Mouse (Mus musculus) hindbrain, postnatal 0 days (tissue): ENCODE results near the gene Gm14139. TPM values are rescaled to one million over a fixed set of nuclear protein-coding genes. Genes with fewer than 3 reads are reported as not detected.
"Not testable (repeated sequence)": the region's sequence is repeated elsewhere in the genome, so short reads cannot be mapped to it uniquely, and the experiment has no call there.

ENCODE experiments used
- ATAC-seq: fragments of 200-750 bp; cut with Nextera tagmentation; 2 replicates; pipeline ENCODE4 v1.8.0; 2017; ENCODE audit warnings: mild to moderate bottlenecking, moderate TSS enrichment, moderate library complexity
- DNase-seq: peaks from one replicate; pipeline ENCODE4 v3.0.0-alpha.2; 2015; ENCODE audit warnings: low spot score
- H3K27ac ChIP-seq: fragments of 300-500 bp; sonication (generic); 2 replicates; pipeline ENCODE4 v1.5.1; 2014; ENCODE audit warnings: mild to moderate bottlenecking
- H3K27me3 ChIP-seq: fragments of 300-500 bp; sonication (generic); 2 replicates; pipeline ENCODE4 v1.6.1; 2014; ENCODE audit warnings: low read length, mixed read lengths; ENCODE audit not compliant: insufficient read depth
- H3K36me3 ChIP-seq: fragments of 300-500 bp; sonication (generic); 2 replicates; pipeline ENCODE4 v1.6.1; 2014; ENCODE audit warnings: low read length, mixed read lengths; ENCODE audit not compliant: insufficient read depth
- H3K4me1 ChIP-seq: fragments of 300-500 bp; sonication (generic); 2 replicates; pipeline ENCODE4 v1.6.1; 2014; ENCODE audit warnings: antibody characterized with exemption, low read length, mixed read lengths; ENCODE audit not compliant: insufficient read depth
- H3K4me2 ChIP-seq: fragments of 300-500 bp; sonication (generic); 2 replicates; pipeline ENCODE4 v1.6.1; 2014; ENCODE audit warnings: low read depth, mild to moderate bottlenecking, low read length, moderate library complexity, mixed read lengths
- H3K4me3 ChIP-seq: fragments of 300-500 bp; sonication (generic); 2 replicates; pipeline ENCODE4 v1.5.1; 2014; ENCODE audit warnings: low read length
- H3K9ac ChIP-seq: fragments of 300-500 bp; sonication (generic); replicated peaks from 2 replicates; pipeline ENCODE4 v1.6.1; 2014; ENCODE audit warnings: mild to moderate bottlenecking, low read length, moderate library complexity, mixed read lengths
- H3K9me3 ChIP-seq: fragments of 300-500 bp; sonication (generic); 2 replicates; pipeline ENCODE4 v1.6.1; 2016; ENCODE audit warnings: low read length, mixed read lengths
- polyA plus RNA-seq: library from polyadenylated mRNA; unstranded; fragments of >200 nt; fragmentation: Nextera tagmentation; extraction: Ambion mirVana; gene quantifications from 2 replicates; pipeline ENCODE4 v1.2.1, GENCODE M21; 2015
- total RNA-seq: library from RNA; depleted of rRNA; stranded (reverse); fragments of >200 nt; gene quantifications from 2 replicates; pipeline ENCODE4 v1.2.3, GENCODE M21; 2014; rRNA removed

Gm14139 gene
- total and polyA plus RNA-seq, 2 experiments from 2014 or later, result not detected

DNA sequence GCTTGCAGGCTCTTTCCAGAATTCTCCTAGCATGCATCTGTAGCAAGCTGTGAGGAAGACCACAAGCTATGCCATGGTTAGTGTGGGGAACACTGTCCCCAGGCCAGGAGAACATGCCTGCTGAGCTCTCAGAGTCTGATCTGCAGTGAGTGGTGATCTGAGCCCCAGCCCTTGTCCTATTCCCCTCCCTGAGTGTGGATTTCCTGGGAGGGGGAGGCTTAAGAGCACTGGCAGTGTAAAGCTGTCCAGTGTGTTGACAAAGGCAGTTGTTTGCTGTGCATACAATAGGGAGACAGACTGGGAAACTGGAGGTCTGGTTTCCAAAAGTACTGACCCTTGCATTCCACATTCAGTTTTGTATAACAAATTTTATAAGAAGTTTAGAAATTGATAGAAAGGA lies 41.7 kb downstream of the Gm14139 start:
- not testable (repeated sequence) for H3K4me3 ChIP-seq, H3K4me2 ChIP-seq, H3K9ac ChIP-seq, H3K27ac ChIP-seq, H3K4me1 ChIP-seq, H3K36me3 ChIP-seq, H3K9me3 ChIP-seq, ATAC-seq, H3K27me3 ChIP-seq, DNase-seq

Other genes with a start within 250 kb of the Gm14139 start
- 2.7 and 3.4 TPM in 2 replicates for gene Zfp120, start 45.0 kb upstream of the Gm14139 start, total RNA-seq
- 5.6 and 5.8 TPM in 2 replicates for gene Zfp120, start 45.0 kb upstream of the Gm14139 start, polyA plus RNA-seq
- gene Gm10770, start 2.1 kb upstream of the Gm14139 start, total RNA-seq, result not detected in 2 replicates
- not detected in 2 replicates for gene Gm10770, start 2.1 kb upstream of the Gm14139 start, polyA plus RNA-seq
- gene Zfp937, start 36.3 kb downstream of the Gm14139 start, total RNA-seq, result 3.2 and 5.0 TPM in 2 replicates
- gene Zfp937, start 36.3 kb downstream of the Gm14139 start, polyA plus RNA-seq, result 6.2 and 6.9 TPM in 2 replicates
- 0.18 TPM in 1 of 2 replicates, not detected in the other for gene Gm21994, start 73.8 kb downstream of the Gm14139 start, total RNA-seq
- gene Gm21994, start 73.8 kb downstream of the Gm14139 start, polyA plus RNA-seq, result 2.2 and 2.8 TPM in 2 replicates
- gene Gm14124, start 75.8 kb downstream of the Gm14139 start, total RNA-seq, result not detected in 2 replicates
- gene Gm14124, start 75.8 kb downstream of the Gm14139 start, polyA plus RNA-seq, result 0.09 TPM in 1 of 2 replicates, not detected in the other
- not detected in 2 replicates for gene Gm10130, start 141.9 kb downstream of the Gm14139 start, total RNA-seq
- 0.79 and 1.3 TPM in 2 replicates for gene Gm10130, start 141.9 kb downstream of the Gm14139 start, polyA plus RNA-seq
- gene 3300002I08Rik, start 181.0 kb downstream of the Gm14139 start, total RNA-seq, result 6.8 and 13.5 TPM in 2 replicates
- gene 3300002I08Rik, start 181.0 kb downstream of the Gm14139 start, polyA plus RNA-seq, result 12.3 and 13.0 TPM in 2 replicates